Mouse (Mus musculus): ENCODE measurements around the gene Prss23. TPM values are rescaled to one million over a fixed set of nuclear protein-coding genes. Genes with fewer than 3 reads are reported as not detected.

Gene Prss23
- not detected in 2 replicates for polyA plus RNA-seq (2012; ENCODE audit: insufficient read depth, low replicate concordance)

- Histone ChIP-seq H3K36me3 (replicated peaks; ENCODE audit: low read length) (no peaks in the 10 kb centered on the region), H3K4me1 (peaks cover 10% of the 10 kb centered on the region; the same call in 1 of the 2 replicates)
- no peak for TF ChIP-seq FLI1 (IDR thresholded peaks at IDR 0.05; ENCODE audit: low read length)
Observed at GRCm38 (mm10) chr7:89526731-89527429, at the start of gene Prss23. TSS of gene Prss23 (minus strand) at chr7:89527187.

DNA sequence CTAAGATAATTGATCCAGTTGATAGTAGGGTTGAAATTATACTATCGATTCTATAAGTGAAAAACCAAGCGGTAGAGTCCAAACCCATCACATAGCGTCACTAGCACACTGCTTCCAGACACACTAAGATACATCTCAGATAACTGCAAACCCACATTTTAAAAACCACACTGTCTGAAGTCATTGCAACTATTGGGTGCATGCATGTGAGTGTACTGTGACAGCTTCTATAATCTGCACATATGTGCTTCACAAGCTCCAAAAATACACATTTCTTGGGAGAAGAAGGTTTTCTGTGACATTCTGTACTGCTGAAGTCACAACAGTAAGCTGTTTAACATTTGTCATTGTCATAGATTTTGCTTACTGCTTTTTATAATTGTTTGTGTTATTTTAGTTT lies 49.1 kb upstream of the Prss23 start:
- no peak overlapping the region for H3K4me3 ChIP-seq (replicated peaks)
- TF ChIP-seq GATA1 (IDR thresholded peaks at IDR 0.05; ENCODE audit: borderline replicate concordance, low read length), result no peak
- TF ChIP-seq FLI1 (IDR thresholded peaks at IDR 0.05; ENCODE audit: low read length), result no peak
- H3K36me3 ChIP-seq (replicated peaks; ENCODE audit: low read length), result no peaks in the 10 kb centered on the region
- no peaks in the 10 kb centered on the region for H3K4me1 ChIP-seq
- H3K9me3 ChIP-seq, result no peaks in the 10 kb centered on the region
- H3K27me3 ChIP-seq (replicated peaks), result no peaks in the 10 kb centered on the region

More at GRCm38 (mm10) chr7:89526731-89527429, at the start of gene Prss23:
- Histone ChIP-seq H3K4me3 (replicated peaks) (no peak within 1 kb of the TSS), H3K9me3 (no peaks in the 10 kb centered on the region), H3K27me3 (replicated peaks) (peaks cover 6% of the 10 kb centered on the region)

- Histone ChIP-seq H3K27me3 (replicated peaks) (no peaks in the 10 kb centered on the region), H3K36me3 (replicated peaks; ENCODE audit: low read length) (no peaks in the 10 kb centered on the region), H3K9me3 (no peaks in the 10 kb centered on the region), H3K4me3 (replicated peaks) (no peak overlapping the region), H3K4me1 (no peaks in the 10 kb centered on the region)
- no peak for TF ChIP-seq GATA1 (IDR thresholded peaks at IDR 0.05; ENCODE audit: borderline replicate concordance, low read length)
- no peak for TF ChIP-seq FLI1 (IDR thresholded peaks at IDR 0.05; ENCODE audit: low read length)
Observed at GRCm38 (mm10) chr7:89564569-89564968, 37.6 kb upstream of the Prss23 start.

DNA sequence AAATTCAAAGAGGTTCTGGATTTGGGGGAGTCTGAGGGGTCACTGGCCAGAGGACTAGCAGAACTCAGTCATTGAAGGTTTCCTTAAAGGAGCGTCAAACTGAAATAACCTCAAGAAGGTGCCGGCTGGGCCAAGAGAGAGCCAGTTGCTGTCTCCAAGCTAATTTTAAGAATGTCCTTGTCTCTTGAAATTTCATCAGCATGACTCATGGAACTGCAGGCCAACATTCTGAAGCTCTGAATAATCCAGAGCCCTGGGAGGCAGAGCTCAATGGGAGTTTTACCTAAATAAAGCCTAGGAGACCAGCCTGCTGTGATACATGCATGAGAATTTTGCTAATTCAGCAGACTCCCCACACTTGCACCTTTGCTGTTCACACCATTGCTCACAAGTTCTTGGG lies 36.5 kb upstream of the Prss23 start:
- no peaks in the 10 kb centered on the region for H3K4me1 ChIP-seq
- no peaks in the 10 kb centered on the region for H3K27me3 ChIP-seq (replicated peaks)
- TF ChIP-seq GATA1 (IDR thresholded peaks at IDR 0.05; ENCODE audit: borderline replicate concordance, low read length) (no peak), FLI1 (IDR thresholded peaks at IDR 0.05; ENCODE audit: low read length) (no peak)
- H3K36me3 ChIP-seq (replicated peaks; ENCODE audit: low read length), result no peaks in the 10 kb centered on the region
- no peaks in the 10 kb centered on the region for H3K9me3 ChIP-seq
- no peak overlapping the region for H3K4me3 ChIP-seq (replicated peaks)

DNA sequence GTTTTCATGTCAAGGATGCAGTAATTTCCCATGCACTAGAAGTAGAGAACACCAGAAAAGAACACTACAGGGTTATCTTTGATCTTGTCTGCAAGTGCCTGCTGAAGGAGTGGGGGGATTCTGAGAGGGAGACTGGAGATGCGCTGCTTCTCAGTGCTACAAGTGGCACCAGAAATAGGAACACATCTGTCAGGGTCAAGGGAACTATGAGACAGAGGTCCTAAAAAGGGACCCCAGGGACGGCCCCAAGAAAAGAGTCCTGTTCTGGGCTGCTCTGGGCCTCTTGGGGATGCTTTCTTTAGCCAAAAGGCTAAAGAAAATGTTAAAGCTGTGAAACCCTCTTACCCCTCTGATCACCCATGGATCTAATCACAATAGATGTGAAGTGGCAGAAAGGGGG lies 35.2 kb upstream of the Prss23 start:
- Histone ChIP-seq H3K9me3 (no peaks in the 10 kb centered on the region), H3K4me3 (replicated peaks) (no peak overlapping the region), H3K36me3 (replicated peaks; ENCODE audit: low read length) (no peaks in the 10 kb centered on the region), H3K4me1 (no peaks in the 10 kb centered on the region), H3K27me3 (replicated peaks) (peaks cover under 1% of the 10 kb centered on the region)
- TF ChIP-seq GATA1 (IDR thresholded peaks at IDR 0.05; ENCODE audit: borderline replicate concordance, low read length) (no peak), FLI1 (IDR thresholded peaks at IDR 0.05; ENCODE audit: low read length) (no peak)

DNA sequence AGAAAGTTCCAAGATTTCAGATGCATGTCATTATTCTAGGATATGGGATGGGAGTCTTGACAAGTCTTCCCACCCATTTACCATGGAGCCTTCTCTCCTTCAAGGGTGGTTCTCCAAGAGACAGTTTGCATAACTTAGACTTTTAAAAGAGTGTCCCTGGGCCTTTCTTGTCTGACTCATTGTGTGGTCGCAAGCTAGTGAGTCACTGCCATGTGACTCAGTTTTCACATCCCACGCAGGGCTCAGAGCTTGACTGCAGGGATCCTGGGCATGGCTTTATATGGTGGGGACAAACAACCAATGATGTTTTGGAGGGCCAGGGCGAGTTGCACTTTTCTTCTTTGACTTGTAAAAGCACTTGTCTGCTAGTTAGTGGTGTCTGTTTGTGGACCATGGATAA lies 34.0 kb upstream of the Prss23 start:
- H3K4me3 ChIP-seq (replicated peaks), result no peak overlapping the region
- no peak for TF ChIP-seq GATA1 (IDR thresholded peaks at IDR 0.05; ENCODE audit: borderline replicate concordance, low read length)
- H3K36me3 ChIP-seq (replicated peaks; ENCODE audit: low read length), result no peaks in the 10 kb centered on the region
- peaks cover 4% of the 10 kb centered on the region for H3K27me3 ChIP-seq (replicated peaks)
- H3K9me3 ChIP-seq, result no peaks in the 10 kb centered on the region
- H3K4me1 ChIP-seq, result no peaks in the 10 kb centered on the region

- no peaks in the 10 kb centered on the region for H3K36me3 ChIP-seq (replicated peaks; ENCODE audit: low read length)
- peaks cover 4% of the 10 kb centered on the region for H3K27me3 ChIP-seq (replicated peaks)
- no peaks in the 10 kb centered on the region for H3K4me1 ChIP-seq
- no peak for TF ChIP-seq FLI1 (IDR thresholded peaks at IDR 0.05; ENCODE audit: low read length)
- TF ChIP-seq GATA1 (IDR thresholded peaks at IDR 0.05; ENCODE audit: borderline replicate concordance, low read length), result no peak
- no peaks in the 10 kb centered on the region for H3K9me3 ChIP-seq
- no peak overlapping the region for H3K4me3 ChIP-seq (replicated peaks)
Observed at GRCm38 (mm10) chr7:89559633-89560032, 32.6 kb upstream of the Prss23 start.

DNA sequence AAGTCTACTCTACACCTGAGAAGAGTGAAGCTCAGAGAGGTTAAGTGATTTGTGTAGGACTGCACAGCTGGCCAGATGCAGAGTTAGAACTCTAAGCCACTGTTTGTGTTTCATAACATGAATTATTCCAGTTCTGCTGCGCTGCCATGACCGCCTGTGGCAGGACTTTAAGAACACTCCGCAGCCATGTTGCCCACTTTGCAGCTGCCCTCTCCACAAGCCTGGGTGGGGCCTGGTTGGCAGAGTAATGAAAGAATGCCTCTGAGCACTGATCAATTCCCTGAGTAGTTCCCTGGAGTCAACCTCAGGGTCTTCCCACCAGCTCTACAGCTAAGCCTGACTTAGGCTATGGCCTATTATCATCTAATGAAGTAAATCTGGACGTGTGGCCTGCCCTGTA lies 32.1 kb upstream of the Prss23 start:
- no peak for TF ChIP-seq FLI1 (IDR thresholded peaks at IDR 0.05; ENCODE audit: low read length)
- no peak for TF ChIP-seq GATA1 (IDR thresholded peaks at IDR 0.05; ENCODE audit: borderline replicate concordance, low read length)
- H3K4me1 ChIP-seq, result no peaks in the 10 kb centered on the region
- peaks cover 4% of the 10 kb centered on the region for H3K27me3 ChIP-seq (replicated peaks)
- no peaks in the 10 kb centered on the region for H3K36me3 ChIP-seq (replicated peaks; ENCODE audit: low read length)
- no peak overlapping the region for H3K4me3 ChIP-seq (replicated peaks)
- H3K9me3 ChIP-seq, result no peaks in the 10 kb centered on the region

DNA sequence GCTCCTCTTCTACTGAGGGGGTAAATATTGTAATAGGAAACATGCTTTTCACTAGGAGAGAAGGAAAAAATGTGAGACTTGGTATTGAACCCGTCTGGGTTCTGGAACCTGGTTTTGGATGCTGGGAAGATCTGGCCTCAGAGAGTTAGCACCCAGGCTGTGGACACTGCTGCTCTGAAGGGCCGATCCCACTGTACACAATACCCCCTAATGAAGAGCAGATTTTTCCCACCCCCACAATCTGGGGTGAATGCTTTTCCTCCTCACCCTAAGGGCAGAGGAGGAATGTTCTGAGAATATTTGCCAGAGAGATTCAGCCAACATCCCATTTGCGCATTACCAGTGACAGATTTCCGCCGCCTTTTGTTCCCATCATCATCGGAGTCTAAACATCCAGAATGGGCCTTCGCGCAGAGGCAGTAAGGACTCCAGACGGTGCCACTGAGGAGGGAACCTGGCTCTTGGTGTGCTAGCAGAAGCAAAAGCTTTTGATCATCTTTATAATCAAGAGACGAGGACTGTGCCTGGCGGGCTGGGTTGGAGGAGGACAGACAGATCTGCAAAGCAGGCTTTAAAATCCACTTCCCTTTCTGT lies 31.6 kb upstream of the Prss23 start:
- no peak overlapping the region for H3K4me3 ChIP-seq (replicated peaks)
- no peaks in the 10 kb centered on the region for H3K36me3 ChIP-seq (replicated peaks; ENCODE audit: low read length)
- TF ChIP-seq GATA1 (IDR thresholded peaks at IDR 0.05; ENCODE audit: borderline replicate concordance, low read length) (no peak), FLI1 (IDR thresholded peaks at IDR 0.05; ENCODE audit: low read length) (no peak)
- H3K4me1 ChIP-seq, result no peaks in the 10 kb centered on the region
- peaks cover 4% of the 10 kb centered on the region for H3K27me3 ChIP-seq (replicated peaks)
- no peaks in the 10 kb centered on the region for H3K9me3 ChIP-seq

DNA sequence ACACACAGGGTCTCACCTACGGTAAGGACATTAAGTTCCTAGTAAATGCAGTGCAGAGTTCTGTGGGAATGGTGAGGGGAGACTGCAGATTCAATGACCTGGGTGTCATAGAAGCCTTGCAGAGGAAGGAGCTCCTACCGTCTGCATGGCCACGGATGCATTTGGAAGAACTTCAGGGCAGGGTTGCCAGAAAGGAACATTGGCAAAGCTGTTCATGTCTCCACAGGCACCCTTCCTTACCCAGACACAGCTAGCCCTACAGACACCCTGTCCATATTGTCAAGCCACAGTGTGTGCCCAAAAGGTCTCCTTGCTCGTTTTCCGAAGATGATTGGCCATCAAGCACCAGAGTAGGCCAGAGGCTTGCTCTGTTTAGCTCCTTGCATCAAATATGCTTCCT lies 30.1 kb upstream of the Prss23 start:
- Histone ChIP-seq H3K27me3 (replicated peaks) (peaks cover 4% of the 10 kb centered on the region), H3K36me3 (replicated peaks; ENCODE audit: low read length) (no peaks in the 10 kb centered on the region), H3K9me3 (no peaks in the 10 kb centered on the region), H3K4me3 (replicated peaks) (no peak overlapping the region), H3K4me1 (no peaks in the 10 kb centered on the region)
- TF ChIP-seq GATA1 (IDR thresholded peaks at IDR 0.05; ENCODE audit: borderline replicate concordance, low read length) (no peak), FLI1 (IDR thresholded peaks at IDR 0.05; ENCODE audit: low read length) (no peak)
